Mouse (Mus musculus): ENCODE data around the gene AC170998.1.

DNA sequence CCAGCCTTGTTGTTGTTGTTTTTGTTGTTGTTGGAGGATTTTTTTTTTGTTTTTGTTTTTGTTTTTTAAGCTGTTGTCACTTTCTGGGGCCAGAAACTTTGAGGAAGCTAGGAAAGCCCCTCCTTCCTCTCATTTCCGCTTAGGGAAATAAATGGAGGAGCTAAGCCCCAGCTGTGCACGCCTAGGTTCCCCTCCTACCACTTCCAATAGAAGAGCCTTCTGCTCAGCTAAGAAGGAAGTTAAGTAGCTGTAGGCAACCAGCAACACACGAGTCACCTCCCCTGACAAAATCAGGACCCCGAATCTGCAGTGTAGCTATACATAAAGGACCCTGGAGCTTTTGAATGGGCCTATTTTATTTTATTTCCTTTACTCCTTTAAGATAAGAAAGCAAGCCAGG, 12.1 kb downstream of the AC170998.1 start:
- no peak for TF ChIP-seq CTCF (IDR thresholded peaks at IDR 0.05; ENCODE audit: borderline replicate concordance, insufficient read depth, low read length)
- no peak for TF ChIP-seq POLR2A (IDR thresholded peaks at IDR 0.05; ENCODE audit: low read depth, low read length)

All from embryonic fibroblast, embryonic 13.5 days (primary cell).